Mouse (Mus musculus) heart, embryonic 15.5 days (tissue): ENCODE data around the gene Mea1. TPM values are rescaled to one million over a fixed set of nuclear protein-coding genes. Genes with fewer than 3 reads are reported as not detected.

Source experiments
- ATAC-seq: fragments of 200-750 bp; cut with Nextera tagmentation; replicated peaks from 2 replicates; pipeline ENCODE4 v1.8.0; 2017; ENCODE audit warnings: low read depth, moderate TSS enrichment; ENCODE audit not compliant: insufficient number of reproducible peaks, insufficient read depth, low FRiP score
- H3K27ac ChIP-seq: fragments of 300-500 bp; sonication (generic); 2 replicates; pipeline ENCODE4 v1.5.1; 2015; ENCODE audit warnings: mild to moderate bottlenecking, inconsistent platforms
- H3K27me3 ChIP-seq: fragments of 300-500 bp; sonication (generic); 2 replicates; pipeline ENCODE4 v1.6.1; 2015; ENCODE audit warnings: inconsistent platforms
- H3K36me3 ChIP-seq: fragments of 300-500 bp; sonication (generic); 2 replicates; pipeline ENCODE4 v1.6.1; 2015; ENCODE audit warnings: mild to moderate bottlenecking, inconsistent platforms
- H3K4me1 ChIP-seq: fragments of 300-500 bp; sonication (generic); replicated peaks from 2 replicates; pipeline ENCODE4 v1.6.1; 2015; ENCODE audit warnings: inconsistent platforms
- H3K4me2 ChIP-seq: fragments of 300-500 bp; sonication (generic); 2 replicates; pipeline ENCODE4 v1.6.1; 2015; ENCODE audit warnings: inconsistent platforms, mild to moderate bottlenecking, moderate library complexity
- H3K4me3 ChIP-seq: fragments of 300-500 bp; sonication (generic); 2 replicates; pipeline ENCODE4 v1.5.1; 2015; ENCODE audit warnings: mild to moderate bottlenecking, inconsistent platforms
- H3K9ac ChIP-seq: fragments of 300-500 bp; sonication (generic); 2 replicates; pipeline ENCODE4 v1.6.1; 2015; ENCODE audit warnings: mild to moderate bottlenecking, inconsistent platforms
- H3K9me3 ChIP-seq: fragments of 300-500 bp; sonication (generic); replicated peaks from 2 replicates; pipeline ENCODE4 v1.6.1; 2016; ENCODE audit warnings: inconsistent platforms
- WGBS: fragments of 180-500 bp; shearing (Covaris S2); methylation state at CpG from one replicate; pipeline ENCODE4 v1.1.7; 2015; ENCODE audit warnings: mixed read lengths; 5-methylcytosine and 5-hydroxymethylcytosine counted together
- polyA plus RNA-seq: library from polyadenylated mRNA; unstranded; fragments of >200 nt; fragmentation: Nextera tagmentation; extraction: Ambion mirVana; gene quantifications from 2 replicates; pipeline ENCODE4 v1.2.1, GENCODE M21; 2015

The Mea1 gene
- polyA plus RNA-seq, 1 experiment from 2014 or later, result 105 TPM

DNA sequence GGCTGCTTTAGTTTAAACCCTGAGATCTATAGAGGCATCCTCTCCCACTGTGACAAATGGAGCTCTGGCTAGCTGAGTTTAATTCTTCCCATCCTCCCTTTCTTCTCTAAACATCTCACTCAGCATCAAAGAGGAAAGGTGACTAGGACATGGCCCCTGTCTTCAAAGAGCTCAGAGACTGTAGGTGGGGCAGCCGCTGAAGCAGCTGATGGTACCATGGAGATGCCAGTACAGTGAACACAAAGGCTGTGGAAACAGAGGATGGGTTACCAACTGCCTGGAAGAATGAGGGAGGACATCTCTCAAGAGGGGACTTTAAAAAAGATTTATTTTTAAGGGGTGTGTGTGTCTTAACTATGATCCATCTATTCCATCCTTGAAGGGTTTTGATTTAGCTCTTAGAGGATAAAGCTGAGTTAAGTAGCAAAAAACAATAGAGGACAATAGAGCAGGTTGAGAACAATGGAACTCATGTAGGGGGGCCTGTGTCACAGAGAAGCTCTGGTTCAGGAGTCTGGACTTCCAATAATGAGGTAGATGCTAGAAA is 16.0 kb downstream of the Mea1 start:
- no peaks in the 10 kb centered on the region for H3K27me3 ChIP-seq
- ATAC-seq, result no peak
- H3K4me2 ChIP-seq, result no peak overlapping the region
- peaks cover 13% of the 10 kb centered on the region for H3K36me3 ChIP-seq
- H3K9me3 ChIP-seq, result no peaks in the 10 kb centered on the region
- WGBS, result 78% methylated on average over 1 of the region's 1 CpGs
- no peak overlapping the region for H3K9ac ChIP-seq
- H3K4me1 ChIP-seq, result no peaks in the 10 kb centered on the region
- H3K4me3 ChIP-seq, result no peak overlapping the region
- no peak overlapping the region for H3K27ac ChIP-seq

DNA sequence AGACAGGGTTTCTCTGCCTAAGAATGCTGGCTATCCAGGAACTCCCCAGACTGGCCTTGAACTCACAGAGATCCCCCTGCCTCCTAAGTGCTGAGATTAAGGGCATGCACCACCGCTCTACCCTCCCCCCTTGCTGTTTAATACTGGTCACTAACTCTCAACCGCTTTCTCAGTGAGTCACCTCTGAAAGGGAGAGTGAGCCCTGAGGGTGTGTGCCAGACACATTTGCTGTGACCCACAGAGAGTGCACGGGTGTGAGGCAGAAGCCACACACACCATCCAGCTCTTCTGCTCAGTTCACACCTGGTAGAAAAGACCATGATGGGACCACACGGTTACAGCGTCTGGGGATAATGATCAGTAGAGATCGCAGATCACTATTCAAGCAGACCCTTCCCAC is 19.9 kb downstream of the Mea1 start:
- 82% methylated on average over 6 of the region's 6 CpGs for WGBS
- no peaks in the 10 kb centered on the region for H3K27me3 ChIP-seq
- peaks cover 7% of the 10 kb centered on the region; the same call in 1 of the 2 replicates for H3K36me3 ChIP-seq
- no peak for ATAC-seq
- H3K9ac ChIP-seq, result no peak overlapping the region
- H3K4me1 ChIP-seq, result peaks cover 18% of the 10 kb centered on the region
- no peak overlapping the region for H3K4me3 ChIP-seq
- no peaks in the 10 kb centered on the region for H3K9me3 ChIP-seq
- no peak overlapping the region for H3K4me2 ChIP-seq
- no peak overlapping the region for H3K27ac ChIP-seq

DNA sequence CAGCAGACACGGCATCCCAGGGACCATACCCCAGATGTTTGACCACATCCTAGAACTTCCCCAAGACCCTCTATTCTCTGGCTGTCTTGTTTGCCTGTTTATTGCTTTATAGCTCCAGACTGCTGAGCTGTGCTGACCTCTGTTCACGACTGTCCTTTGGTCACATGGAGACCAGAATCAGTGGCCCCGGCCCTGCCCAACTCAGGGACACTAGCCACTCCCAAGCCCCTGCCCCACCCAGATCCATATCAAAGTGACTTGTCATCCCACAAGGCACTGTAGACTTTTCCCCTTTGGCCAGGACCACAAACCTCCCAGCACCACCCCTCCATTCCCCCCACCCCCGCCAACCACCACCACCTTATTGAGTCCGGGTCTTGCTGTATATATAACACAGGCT is 20.7 kb downstream of the Mea1 start:
- Histone ChIP-seq H3K27ac (no peak overlapping the region), H3K9ac (no peak overlapping the region), H3K4me3 (no peak overlapping the region), H3K27me3 (no peaks in the 10 kb centered on the region), H3K4me1 (peaks cover 24% of the 10 kb centered on the region), H3K9me3 (no peaks in the 10 kb centered on the region), H3K4me2 (no peak overlapping the region), H3K36me3 (peaks cover 7% of the 10 kb centered on the region; the same call in 1 of the 2 replicates)
- 86% methylated on average over 5 of the region's 5 CpGs for WGBS
- no peak for ATAC-seq

DNA sequence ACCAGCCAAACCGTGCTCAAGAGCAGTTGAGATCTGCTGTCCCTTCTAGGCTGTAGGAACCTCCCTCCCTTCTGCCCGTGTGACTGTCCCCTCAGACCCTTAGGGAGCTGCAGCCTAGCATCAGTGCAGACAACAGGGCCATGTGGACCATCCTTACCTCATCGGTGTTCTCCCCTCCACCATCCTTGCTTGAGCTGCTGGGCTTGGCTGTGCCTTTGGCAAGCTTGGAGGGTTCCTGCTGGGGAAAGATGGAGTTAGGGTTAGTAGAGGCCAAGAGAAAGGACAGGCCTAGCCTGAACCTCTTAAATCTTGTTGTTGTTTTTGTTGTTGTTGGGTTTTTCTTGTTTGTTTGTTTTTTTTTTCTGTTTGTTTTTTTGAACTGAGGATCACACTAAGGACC is 21.3 kb downstream of the Mea1 start:
- H3K4me2 ChIP-seq, result no peak overlapping the region
- H3K36me3 ChIP-seq, result peaks cover 7% of the 10 kb centered on the region; the same call in 1 of the 2 replicates
- H3K9me3 ChIP-seq, result no peaks in the 10 kb centered on the region
- H3K4me3 ChIP-seq, result no peak overlapping the region
- no peak for ATAC-seq
- H3K27me3 ChIP-seq, result no peaks in the 10 kb centered on the region
- no peak overlapping the region for H3K27ac ChIP-seq
- peaks cover 24% of the 10 kb centered on the region for H3K4me1 ChIP-seq
- no peak overlapping the region for H3K9ac ChIP-seq
- WGBS, result 78% methylated on average over 3 of the region's 3 CpGs

DNA sequence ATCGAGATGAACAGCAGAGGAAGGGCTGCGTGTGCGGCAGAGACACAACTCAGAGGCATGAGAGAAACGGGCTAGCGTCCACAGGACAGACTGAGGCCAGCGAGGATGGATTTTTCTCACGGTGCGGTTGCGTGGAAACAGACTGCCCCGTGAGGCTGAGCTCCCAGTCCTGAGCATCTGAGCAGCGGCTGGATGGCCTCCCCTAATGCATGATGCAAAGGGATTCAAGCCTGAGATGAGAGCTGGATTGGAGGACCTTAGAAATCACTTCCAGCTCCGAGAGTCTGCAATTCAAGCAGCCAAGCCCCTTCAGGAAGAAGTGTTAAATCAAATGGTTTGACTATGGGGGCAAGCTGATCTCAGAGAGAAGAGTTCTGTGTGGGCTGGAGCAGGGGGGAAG is 22.9 kb downstream of the Mea1 start:
- no peak for ATAC-seq
- no peak overlapping the region for H3K4me3 ChIP-seq
- H3K9ac ChIP-seq, result no peak overlapping the region
- H3K27ac ChIP-seq, result no peak overlapping the region
- H3K4me1 ChIP-seq, result peaks cover 30% of the 10 kb centered on the region
- H3K36me3 ChIP-seq, result peaks cover 7% of the 10 kb centered on the region; the same call in 1 of the 2 replicates
- no peak overlapping the region for H3K4me2 ChIP-seq
- H3K27me3 ChIP-seq, result no peaks in the 10 kb centered on the region
- H3K9me3 ChIP-seq, result no peaks in the 10 kb centered on the region
- WGBS, result 79% methylated on average over 12 of the region's 12 CpGs

DNA sequence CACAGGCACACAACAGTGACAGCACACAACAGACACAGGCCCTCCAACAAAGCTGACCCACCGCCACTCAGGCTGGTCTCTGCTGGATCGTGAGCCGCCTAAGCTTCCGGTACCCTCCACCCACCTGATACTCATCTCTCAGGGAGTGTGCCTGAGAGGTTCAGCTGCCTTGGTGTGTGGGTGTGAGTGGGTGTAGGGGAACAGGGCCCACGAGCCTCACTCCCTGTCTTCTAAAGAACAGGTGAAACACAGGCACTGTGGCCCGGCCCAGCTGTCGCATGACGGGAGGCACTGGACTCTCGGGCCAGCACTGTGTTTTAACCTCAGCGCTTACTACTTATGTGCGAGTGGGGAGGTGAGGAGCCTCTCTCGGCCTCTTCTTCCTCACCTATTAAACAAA is 23.5 kb downstream of the Mea1 start:
- Histone ChIP-seq H3K4me2 (no peak overlapping the region), H3K27ac (no peak overlapping the region), H3K4me1 (peaks cover 30% of the 10 kb centered on the region), H3K9ac (0 out of 2 replicates have a peak overlapping the region, but pooled peaks have one; percentile 25), H3K27me3 (no peaks in the 10 kb centered on the region), H3K4me3 (no peak overlapping the region), H3K9me3 (no peaks in the 10 kb centered on the region), H3K36me3 (peaks cover 7% of the 10 kb centered on the region; the same call in 1 of the 2 replicates)
- WGBS, result 91% methylated on average over 12 of the region's 12 CpGs
- no peak for ATAC-seq

DNA sequence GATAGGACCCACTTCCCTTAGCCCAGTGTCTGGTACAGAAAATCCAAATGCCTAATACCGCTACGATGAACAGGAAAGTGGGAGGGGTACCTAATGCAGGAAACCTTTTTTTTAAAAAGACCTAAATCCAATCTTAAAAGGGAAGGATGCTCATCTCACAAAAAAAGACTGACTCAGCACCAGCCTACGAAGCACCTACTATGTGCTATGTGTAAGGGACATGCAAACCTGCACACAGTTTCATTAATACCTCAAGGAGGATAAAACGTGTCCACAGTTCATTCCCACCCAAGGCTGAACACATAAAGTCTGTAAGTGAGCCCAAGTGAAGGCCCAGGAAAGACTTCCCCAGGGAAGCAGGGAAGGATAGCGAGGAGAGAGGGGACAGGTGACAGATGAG is 23.9 kb downstream of the Mea1 start:
- ATAC-seq, result no peak
- Histone ChIP-seq H3K27ac (no peak overlapping the region), H3K9me3 (no peaks in the 10 kb centered on the region), H3K4me2 (peak overlapping the region; percentile 91), H3K9ac (no peak overlapping the region; the same call in 1 of the 2 replicates), H3K4me1 (peaks cover 30% of the 10 kb centered on the region), H3K4me3 (peak overlapping the region; percentile 98; the same call in 1 of the 2 replicates), H3K27me3 (no peaks in the 10 kb centered on the region), H3K36me3 (peaks cover 6% of the 10 kb centered on the region; the same call in 1 of the 2 replicates)
- WGBS, result 84% methylated on average over 5 of the region's 5 CpGs

DNA sequence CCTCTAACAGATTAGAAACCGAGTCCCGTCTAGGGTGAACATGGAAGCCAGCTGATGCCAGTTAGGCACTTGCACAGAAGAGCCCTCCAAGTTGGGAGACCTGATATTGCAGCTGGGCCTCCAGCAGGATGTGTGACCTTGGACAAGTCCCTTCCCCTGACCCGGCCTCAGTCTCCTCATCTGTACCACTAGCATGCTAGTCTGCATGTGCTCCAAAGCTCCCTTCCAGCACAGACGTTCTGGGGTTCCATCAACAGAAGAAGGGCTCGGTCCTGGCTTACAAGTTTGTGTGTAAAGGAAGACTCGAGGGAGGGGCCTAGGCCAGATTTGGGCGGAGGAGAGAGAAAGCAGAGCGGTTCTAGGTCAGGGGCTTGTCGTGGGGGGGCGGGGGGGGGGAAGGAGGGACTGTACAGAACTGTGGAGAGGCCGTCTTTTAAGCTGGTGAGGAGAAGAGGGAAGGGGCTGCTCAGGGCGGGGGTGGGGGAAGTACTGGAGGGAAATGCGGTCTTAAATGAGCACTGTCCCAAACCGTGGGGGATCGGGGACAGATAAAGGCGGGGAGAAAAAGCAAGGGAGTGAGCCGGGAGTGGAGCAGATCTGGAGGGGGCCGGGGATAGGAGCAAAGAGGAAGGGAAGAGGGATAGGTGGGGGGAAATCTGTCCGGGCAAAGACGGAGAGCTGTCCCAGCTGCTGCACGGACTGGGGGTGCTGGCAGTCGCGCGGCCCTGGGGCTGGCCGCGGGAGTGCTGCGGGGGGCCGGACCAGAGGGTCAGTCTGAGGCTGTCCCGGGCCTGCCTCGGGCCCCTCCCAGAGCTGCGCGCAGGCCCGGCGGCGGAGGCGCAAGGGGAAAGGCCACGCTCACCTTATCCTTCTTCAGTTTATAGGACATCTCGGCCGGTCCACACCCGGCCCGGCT is 25.6 kb downstream of the Mea1 start:
- ATAC-seq, result peak; percentile 78
- H3K9me3 ChIP-seq, result no peaks in the 10 kb centered on the region
- peaks cover under 1% of the 10 kb centered on the region; the same call in 1 of the 2 replicates for H3K36me3 ChIP-seq
- 4% methylated on average over 41 of the region's 41 CpGs for WGBS
- H3K9ac ChIP-seq, result peak overlapping the region; percentile 96
- H3K27ac ChIP-seq, result peak overlapping the region; percentile 95
- H3K4me2 ChIP-seq, result peak overlapping the region; percentile 91
- peaks cover 30% of the 10 kb centered on the region for H3K4me1 ChIP-seq
- H3K4me3 ChIP-seq, result peak overlapping the region; percentile 98
- no peaks in the 10 kb centered on the region for H3K27me3 ChIP-seq

DNA sequence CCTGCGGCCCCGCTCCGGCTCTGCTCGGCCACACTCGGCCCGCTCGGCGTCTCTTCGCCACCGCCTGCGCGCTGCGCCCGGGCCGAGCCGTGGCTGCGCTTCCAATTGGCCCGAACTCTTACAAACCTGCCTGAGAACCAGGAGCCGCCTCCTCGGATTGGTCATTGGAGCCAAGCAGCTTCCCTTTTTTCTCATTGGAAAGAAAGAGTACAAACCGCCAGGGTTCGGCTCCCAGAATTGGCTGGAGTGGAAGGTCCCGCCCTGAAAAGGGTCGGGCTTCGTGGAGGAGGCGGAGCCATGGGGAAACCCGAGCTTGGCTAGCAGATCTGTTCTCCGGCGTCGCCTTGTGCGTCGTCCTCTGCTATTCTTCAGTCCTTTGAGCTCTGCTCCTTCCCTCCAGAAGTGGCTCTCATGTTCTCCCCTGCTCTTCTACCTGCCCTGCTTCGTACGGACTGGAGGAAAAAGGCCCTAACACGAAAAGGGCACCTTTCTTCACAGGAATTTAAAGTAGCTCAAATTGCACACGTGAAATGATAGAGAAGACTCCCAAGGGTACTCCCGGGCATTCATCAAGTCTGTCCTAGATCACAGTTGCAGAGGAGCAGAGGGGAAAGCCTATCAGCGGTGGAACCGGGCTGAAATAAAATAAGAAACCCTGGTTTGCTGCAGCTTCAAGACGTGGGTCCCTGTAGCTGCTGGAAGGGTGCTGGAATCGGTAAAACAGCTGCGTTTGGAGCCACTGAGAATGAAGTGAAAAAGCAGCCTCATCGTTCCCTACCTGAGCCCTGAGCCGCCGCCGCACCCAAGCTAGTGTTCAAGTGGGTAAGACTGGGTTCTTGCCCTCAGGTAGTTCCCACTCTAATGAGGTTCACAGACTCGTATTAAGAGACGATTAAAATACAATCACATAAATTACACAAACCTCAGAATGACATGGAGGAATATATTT is 26.6 kb downstream of the Mea1 start, which contains the start of gene Ppp2r5d:
Gene Ppp2r5d (minus strand): TSS at position 225 of the 949 bp plus-strand sequence.
- Histone ChIP-seq H3K4me1 (peaks cover 30% of the 10 kb centered on the region), H3K4me3 (peak within 1 kb of the TSS; percentile 98), H3K4me2 (peak within 1 kb of the TSS; percentile 91), H3K27me3 (no peaks in the 10 kb centered on the region), H3K27ac (peak within 1 kb of the TSS; percentile 95), H3K36me3 (no peaks in the 10 kb centered on the region), H3K9me3 (no peaks in the 10 kb centered on the region), H3K9ac (peak within 1 kb of the TSS; percentile 96)
- 1% methylated on average over 48 of the region's 48 CpGs for WGBS
- peak; percentile 95 for ATAC-seq

DNA sequence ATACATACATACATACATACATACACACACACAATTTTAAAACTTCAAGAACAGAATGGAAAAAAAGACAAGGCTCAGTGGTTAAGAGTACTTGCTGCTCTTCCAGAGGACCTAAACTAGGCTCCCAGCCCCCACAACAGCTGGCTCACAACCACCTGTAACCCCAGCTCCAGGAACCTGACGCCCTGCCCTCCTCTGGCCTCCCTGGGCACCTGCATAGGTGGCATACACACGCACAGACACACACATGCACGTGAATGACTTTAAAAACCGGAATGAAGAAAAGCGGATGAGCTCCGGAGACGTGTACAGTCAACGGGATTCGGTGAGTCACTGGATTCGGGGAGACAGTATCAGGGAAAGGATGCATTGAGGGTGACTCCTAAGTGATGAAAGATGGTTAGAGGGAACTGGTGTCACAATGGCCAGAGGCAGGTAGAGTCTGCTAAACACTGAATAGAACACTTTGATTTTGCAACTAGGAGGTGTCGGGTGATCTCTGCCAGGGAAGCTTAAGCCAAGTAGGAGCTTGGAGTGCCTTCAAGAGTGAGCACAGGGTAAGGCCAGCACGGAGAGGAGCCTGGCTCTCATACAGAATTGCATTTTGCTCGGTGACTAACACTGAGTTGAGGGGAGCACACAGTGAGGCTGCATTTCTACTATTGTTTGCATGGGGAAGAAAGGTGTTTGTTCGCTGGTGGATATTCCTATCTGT is 27.9 kb downstream of the Mea1 start:
- WGBS, result 75% methylated on average over 14 of the region's 14 CpGs
- H3K4me2 ChIP-seq, result 0 out of 2 replicates have a peak overlapping the region, but pooled peaks have one; percentile 91
- peaks cover 28% of the 10 kb centered on the region for H3K4me1 ChIP-seq
- no peaks in the 10 kb centered on the region for H3K9me3 ChIP-seq
- no peak overlapping the region for H3K27ac ChIP-seq
- H3K27me3 ChIP-seq, result no peaks in the 10 kb centered on the region
- no peak overlapping the region for H3K9ac ChIP-seq
- ATAC-seq, result no peak
- no peaks in the 10 kb centered on the region for H3K36me3 ChIP-seq
- no peak overlapping the region for H3K4me3 ChIP-seq
